Mouse (Mus musculus) right cerebral cortex, postnatal 4 days (tissue): ENCODE results near the gene Gm13539.
"Not testable (repeated sequence)": the region's sequence is repeated elsewhere in the genome, so short reads cannot be mapped to it uniquely, and the experiment has no call there.

Experiments used
- DNase-seq: peaks from one replicate; pipeline ENCODE4 v3.0.0-alpha.2; 2022

Gene Gm13539

DNA sequence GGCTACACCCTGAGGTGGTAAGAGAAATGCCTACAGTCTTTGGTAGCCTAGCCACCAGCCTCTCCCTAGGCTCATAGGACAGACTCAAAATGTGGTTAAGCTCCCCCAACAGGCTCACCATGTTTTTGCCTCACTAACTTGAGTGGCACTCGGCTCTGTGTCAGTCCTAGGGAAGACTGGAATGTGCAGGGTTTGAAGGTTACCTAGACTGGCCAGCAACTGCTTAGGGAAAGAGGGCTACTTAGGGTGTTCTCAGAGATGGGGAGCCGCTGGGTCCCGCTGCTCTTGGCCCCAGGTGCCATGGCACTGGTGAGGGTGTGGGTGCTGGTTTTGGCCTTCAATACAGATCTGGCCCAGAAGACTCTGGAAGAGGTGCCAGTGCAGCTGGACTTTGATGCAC, at the start of gene Gm13539:
TSS of gene Gm13539 (plus strand) at position 301 of the 400 bp plus-strand sequence.
- DNase-seq = no peak

DNA sequence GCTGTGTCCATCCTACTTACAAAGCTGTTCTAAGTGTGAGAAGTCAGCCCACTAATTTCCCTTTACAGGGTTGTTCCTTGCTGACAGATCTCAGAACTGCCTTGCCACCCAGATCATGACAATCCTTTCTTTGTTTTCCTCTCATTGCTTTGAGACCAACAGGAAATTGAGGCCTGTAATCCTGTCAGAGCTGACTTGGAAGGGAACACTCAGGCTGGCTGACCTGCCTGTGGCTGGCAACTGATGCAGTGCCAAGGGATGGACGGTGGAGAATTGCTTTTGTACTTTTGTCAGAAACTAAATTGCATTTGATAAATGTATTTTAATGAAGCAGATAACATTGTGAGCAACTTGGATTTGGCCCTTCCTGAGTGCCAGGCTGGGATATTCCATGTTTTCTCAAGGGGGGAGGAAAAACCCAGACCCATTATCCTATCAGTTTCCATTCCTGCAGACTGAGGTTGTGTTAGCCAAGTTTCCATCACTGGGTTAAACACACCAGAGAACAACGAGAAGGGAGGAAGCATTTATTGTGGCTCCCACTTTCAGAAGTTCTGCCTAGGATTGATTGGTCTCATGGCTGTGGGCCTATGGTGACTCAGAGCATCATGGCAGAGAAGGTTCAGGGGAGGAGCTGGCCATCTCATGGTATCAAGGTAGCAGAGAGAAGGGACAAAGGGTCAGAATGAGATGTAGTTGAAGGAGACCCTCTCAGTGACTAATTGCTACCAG, 48.7 kb upstream of the Gm13539 start:
- no peak for DNase-seq

DNA sequence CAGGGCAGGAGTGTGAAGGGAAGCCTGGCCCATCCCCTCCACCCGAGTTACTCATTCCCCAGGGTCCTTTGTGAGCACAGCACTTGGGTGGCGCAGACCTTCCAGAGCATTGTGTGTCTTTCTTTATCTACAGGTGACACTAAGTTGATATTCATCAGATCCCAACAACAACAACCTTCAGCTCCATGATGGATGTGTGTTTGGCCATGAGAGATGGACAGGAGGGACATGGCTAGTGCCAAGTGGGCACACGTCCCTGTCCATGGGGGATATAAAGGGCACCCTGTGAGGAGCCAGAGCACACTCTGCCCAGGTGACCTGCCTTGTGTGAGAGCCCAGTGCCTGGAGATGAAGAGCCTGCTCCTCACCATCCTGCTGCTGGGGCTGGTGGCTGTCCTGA, 45.3 kb upstream of the Gm13539 start, which contains the start of gene Obp2b:
TSS of gene Obp2b (plus strand) at position 301 of the 400 bp plus-strand sequence.
- not testable (repeated sequence) for DNase-seq

- no peak for DNase-seq
Measured at GRCm38 (mm10) chr2:25741671-25742070, 40.4 kb upstream of the Gm13539 start.

GRCm38 (mm10) chr2:25754201-25754600, 27.9 kb upstream of the Gm13539 start:
- no peak for DNase-seq

GRCm38 (mm10) chr2:25758064-25758625, 23.9 kb upstream of the Gm13539 start:
- DNase-seq = no peak

- DNase-seq = no peak
Measured at GRCm38 (mm10) chr2:25765269-25765668, 16.8 kb upstream of the Gm13539 start, which contains the start of gene Lcn3. Gene Lcn3, plus strand, starts transcription at chr2:25765569.

GRCm38 (mm10) chr2:25767764-25768163, 14.3 kb upstream of the Gm13539 start:
- no peak for DNase-seq

DNA sequence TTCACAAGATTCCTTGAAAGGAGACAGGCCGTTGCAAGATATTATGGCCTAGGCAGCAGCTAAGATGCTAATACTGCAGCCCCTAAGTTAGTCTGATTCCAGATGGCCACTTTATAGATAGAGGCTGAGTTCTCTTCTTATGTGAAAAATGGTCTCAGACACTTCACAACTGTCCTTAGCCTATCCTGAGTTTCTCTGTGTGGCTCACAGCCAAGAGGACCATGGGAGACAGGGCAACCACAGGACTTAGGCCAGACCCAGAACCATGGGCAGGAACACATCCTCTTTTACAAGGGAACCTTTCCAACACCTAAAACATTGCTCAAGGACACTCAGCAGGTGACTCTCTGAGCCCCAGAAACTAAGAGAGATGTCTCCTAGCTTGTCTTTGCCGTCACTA, 8.6 kb upstream of the Gm13539 start:
- DNase-seq = no peak

- no peak for DNase-seq
Measured at GRCm38 (mm10) chr2:25774640-25775039, 7.4 kb upstream of the Gm13539 start.

GRCm38 (mm10) chr2:25775991-25776390, 6.1 kb upstream of the Gm13539 start:
- no peak for DNase-seq

- no peak for DNase-seq
Measured at GRCm38 (mm10) chr2:25776717-25777116, 5.3 kb upstream of the Gm13539 start, which contains the start of gene Lcn11. Gene Lcn11, plus strand, starts transcription at chr2:25777017.

DNA sequence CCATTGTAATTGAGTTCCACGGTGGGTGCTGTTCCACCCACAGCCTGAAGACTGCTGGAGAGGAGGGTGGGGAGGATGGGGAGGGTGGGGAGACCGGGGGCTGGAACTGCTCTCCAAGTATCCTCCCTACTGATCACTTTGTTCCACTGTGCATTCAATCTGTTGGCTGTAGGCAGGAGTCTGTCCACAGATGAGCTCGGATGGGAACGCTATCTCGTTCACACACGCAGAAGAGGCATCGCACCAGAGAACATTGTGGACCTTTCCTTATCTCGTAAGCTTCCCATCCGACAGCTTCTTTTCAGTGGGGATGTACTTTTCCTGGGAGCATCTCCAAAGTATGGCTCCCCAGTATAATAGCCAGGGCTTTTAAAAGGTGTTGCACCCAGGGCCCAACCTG, 3.0 kb upstream of the Gm13539 start:
- no peak for DNase-seq

GRCm38 (mm10) chr2:25780921-25781320, 1.1 kb upstream of the Gm13539 start:
- DNase-seq = no peak

DNA sequence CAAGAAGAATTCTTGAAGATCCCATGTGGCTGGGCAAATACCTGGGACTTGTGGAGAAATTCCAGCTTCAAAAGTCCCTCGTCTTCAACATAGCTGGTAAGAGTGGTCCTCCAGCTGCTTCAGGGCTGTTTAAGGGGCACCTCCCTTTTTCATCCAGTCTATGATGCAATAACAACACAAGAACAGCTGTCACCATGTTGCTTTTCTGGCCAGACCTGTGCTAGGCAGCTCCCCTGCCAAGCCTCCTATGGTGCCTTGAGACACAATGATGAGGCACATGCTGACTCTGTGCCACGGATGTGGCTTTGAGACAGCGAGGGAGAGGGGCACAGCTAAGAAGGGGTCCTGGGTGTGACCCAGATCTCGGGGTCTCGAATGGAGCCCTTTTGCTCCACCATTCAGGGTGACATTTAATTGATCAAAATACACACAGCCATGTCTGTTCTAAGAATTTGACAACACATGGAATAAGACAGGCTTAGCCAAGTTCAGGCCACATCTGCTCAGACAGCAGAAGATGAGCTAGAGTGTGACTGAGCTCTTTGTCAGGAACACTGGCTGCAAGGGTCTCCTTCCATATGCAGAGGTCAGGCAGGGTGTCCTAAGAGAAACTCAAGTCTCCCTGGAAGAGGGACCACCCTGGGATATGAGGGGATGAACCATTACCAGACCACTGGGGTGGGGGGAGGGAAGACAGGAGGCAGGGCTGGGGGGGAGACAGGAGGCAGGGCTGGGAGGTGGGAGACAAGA, 3.7 kb downstream of the Gm13539 start:
- no peak for DNase-seq

DNA sequence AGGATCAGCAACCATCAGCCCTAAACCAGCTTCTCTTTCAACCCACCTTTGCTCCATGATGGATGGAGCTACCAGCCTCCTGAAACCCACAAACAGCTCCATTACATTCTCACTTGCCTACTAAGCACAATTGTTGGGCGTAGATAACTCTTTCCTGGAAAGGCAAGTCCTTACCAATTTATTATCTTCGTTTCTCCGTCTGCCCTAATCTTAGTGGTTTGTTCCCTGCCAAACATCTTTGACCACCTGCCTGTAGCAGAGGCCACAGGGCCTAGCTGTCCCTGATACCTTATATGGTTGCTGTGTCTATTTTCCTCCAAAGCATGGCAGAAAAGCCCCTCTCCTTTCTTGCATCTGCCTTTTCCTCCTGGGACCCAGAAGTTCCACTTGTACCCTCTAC, 7.0 kb downstream of the Gm13539 start:
- DNase-seq = no peak

DNA sequence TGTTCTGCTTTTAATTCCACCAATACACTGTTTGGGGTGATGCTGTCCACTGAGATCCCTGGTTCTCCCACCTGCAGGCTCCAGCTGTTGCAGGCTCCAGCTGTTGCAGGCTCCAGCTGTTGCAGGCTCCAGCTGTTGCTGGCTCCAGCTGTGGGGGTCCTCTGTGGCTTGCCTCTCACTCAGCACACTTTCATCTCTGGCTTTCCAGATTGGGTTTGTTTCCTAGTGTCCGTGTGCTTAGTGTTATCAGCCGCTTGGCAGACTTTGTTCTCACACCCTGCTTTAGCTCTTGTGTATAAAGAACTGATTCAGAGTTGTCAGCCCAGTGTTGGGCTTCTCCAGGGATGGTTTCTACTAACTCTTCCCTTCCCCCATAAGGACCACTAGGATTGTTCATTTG, 15.6 kb downstream of the Gm13539 start:
- DNase-seq = no peak

DNA sequence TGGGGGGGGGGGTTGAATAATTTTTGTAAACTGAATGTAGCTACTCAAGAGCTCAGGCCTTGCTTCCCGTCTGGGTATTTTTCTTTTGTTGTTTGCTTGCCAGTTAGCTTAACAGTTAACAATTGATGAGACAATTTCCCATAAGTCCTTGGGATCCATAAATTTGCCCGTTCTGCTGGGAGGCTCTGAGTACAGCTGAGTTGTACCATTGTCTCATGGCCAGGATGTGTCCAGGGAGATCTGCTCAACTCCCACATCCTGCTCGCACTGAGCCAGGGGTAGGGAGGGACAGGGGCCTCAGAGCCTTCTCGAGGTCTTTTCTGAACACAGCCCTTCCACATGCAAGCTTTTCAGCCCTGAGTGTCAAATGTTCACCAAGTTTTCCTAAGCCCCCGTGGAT, 16.0 kb downstream of the Gm13539 start:
- no peak for DNase-seq

- no peak for DNase-seq
Measured at GRCm38 (mm10) chr2:25811711-25812110, 29.7 kb downstream of the Gm13539 start.

DNA sequence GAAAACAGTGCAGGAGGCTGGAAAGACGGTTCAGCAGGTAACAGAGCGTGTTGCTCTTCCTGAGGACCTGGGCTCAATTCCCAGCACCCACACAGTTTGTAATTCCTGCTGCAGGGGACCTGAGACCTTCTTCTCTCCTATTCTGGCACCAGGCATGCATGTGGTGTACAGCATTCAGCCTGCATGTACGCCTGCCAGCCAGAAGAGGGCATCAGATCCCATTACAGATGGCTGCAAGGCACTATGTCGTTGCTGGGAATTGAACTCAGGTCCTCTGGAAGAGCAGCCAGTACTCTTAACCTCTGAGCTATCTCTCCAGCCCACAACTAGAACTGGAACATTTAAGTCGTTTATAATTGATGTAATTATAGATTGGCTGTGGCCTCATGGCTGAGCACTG, 31.3 kb downstream of the Gm13539 start:
- no peak for DNase-seq

GRCm38 (mm10) chr2:25815748-25816147, 33.7 kb downstream of the Gm13539 start, which contains the start of gene Glt6d1:
Gene Glt6d1, minus strand, starts transcription at chr2:25815848.
- DNase-seq = not testable (repeated sequence)

DNA sequence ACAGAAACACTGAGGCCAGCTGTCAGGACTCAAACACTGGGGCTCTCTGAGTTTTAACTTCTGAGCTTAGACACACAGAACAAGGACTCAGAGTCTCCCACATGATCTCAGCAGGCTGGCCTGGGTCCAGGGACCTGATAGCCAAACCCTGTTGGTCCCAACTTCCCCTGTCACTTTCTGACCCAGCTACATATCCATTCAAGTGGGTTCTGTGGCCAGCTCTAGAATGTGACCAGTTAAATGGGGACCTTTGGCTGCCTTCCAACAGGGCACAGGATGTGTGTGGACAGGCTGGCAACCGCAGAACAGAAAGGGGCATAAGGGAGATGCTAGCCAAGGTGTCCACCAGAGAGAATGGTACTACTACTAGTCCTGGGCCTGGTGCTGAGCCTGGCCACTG, 40.7 kb downstream of the Gm13539 start, which contains the start of gene Lcn9:
TSS of gene Lcn9 (plus strand) at position 348 of the 400 bp plus-strand sequence.
- no peak for DNase-seq

GRCm38 (mm10) chr2:25824751-25825150, 42.7 kb downstream of the Gm13539 start:
- DNase-seq = no peak
